Mouse (Mus musculus) stomach, postnatal 0 days (tissue): ENCODE results near the gene Utf1.

Experiments
- CTCF ChIP-seq: IDR thresholded peaks from 2 replicates; pipeline ENCODE4 v1.5.1; 2016; ENCODE audit warnings: antibody characterized with exemption, low read depth, mild to moderate bottlenecking, moderate library complexity
- EP300 ChIP-seq: optimal IDR thresholded peaks from 2 replicates; pipeline ENCODE3; 2016; ENCODE audit warnings: antibody characterized with exemption

DNA sequence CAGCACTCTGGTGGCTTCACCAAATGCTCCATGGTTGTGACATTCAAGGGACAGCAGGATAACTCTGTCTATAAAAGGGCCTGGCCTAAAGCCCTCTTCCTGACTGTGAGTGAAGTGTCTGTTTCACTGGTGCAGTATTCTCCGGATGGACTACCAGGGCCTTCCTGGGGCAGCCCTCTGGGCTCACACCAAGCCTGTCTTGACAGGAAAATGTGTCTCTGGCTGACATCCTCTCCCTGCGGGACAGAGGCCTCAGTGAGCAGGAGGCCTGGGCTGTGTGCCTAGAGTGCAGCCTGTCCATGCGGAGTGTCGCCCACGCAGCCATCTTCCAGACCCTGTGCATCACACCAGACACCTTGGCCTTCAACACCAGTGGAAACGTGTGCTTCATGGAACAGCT lies 42.7 kb upstream of the Utf1 start:
- TF ChIP-seq CTCF, result no peak
- TF ChIP-seq EP300, result no peak
